Mouse (Mus musculus) CH12F3 (cell line): ENCODE data around the gene Thrap3.

Experiments used
- in situ Hi-C: fragments of 300-500 bp; cut with MboI; formaldehyde crosslinking; loops from 2 replicates; pipeline ENCODE4 v1.14.3; 2020; ENCODE audit warnings: low sequenced_read_pairs

Thrap3 gene

GRCm38 (mm10) chr4:126202303-126203181 lies at the start of gene Thrap3:
Gene Thrap3, minus strand, starts transcription at chr4:126202760.
- in situ Hi-C loops: no loop called here

GRCm38 (mm10) chr4:126251655-126252254 lies 49.2 kb upstream of the Thrap3 start:
- in situ Hi-C loops: no loop called here

GRCm38 (mm10) chr4:126250659-126251058 lies 48.1 kb upstream of the Thrap3 start:
- in situ Hi-C loops: no loop called here

- in situ Hi-C loops: no loop called here
These were observed 45.8 kb upstream of the Thrap3 start for GRCm38 (mm10) chr4:126248261-126248868.

- in situ Hi-C loops: no loop called here
These were observed 43.8 kb upstream of the Thrap3 start for GRCm38 (mm10) chr4:126246202-126246889.

- in situ Hi-C loops: no loop called here
These were observed 40.0 kb upstream of the Thrap3 start for GRCm38 (mm10) chr4:126242510-126242909.

GRCm38 (mm10) chr4:126241956-126242355 lies 39.4 kb upstream of the Thrap3 start:
- in situ Hi-C loops: no loop called here

GRCm38 (mm10) chr4:126239862-126240475 lies 37.4 kb upstream of the Thrap3 start:
- in situ Hi-C loops: no loop called here

GRCm38 (mm10) chr4:126237721-126238242 lies 35.2 kb upstream of the Thrap3 start:
- in situ Hi-C loops: no loop called here

- in situ Hi-C loops: no loop called here
These were observed 34.1 kb upstream of the Thrap3 start for GRCm38 (mm10) chr4:126236467-126237280.

GRCm38 (mm10) chr4:126235191-126235590 lies 32.6 kb upstream of the Thrap3 start:
- in situ Hi-C loops: no loop called here

- in situ Hi-C loops: no loop called here
These were observed 32.1 kb upstream of the Thrap3 start for GRCm38 (mm10) chr4:126234496-126235175.

GRCm38 (mm10) chr4:126233676-126234308 lies 31.2 kb upstream of the Thrap3 start:
- in situ Hi-C loops: no loop called here

GRCm38 (mm10) chr4:126229900-126230299 lies 27.3 kb upstream of the Thrap3 start:
- in situ Hi-C loops: loop anchor here (5.0 to 10.0 kb wide), 2 partner anchors 32 to 75 kb away; partner anchors contain the start of gene Trappc3

- in situ Hi-C loops: loop anchor here (5.0 to 10.0 kb wide), 2 partner anchors 34 to 77 kb away; partner anchors contain the start of gene Trappc3
These were observed 25.6 kb upstream of the Thrap3 start for GRCm38 (mm10) chr4:126228144-126228543.

GRCm38 (mm10) chr4:126227077-126227761 lies 24.7 kb upstream of the Thrap3 start:
- in situ Hi-C loops: loop anchor here (5.0 to 10.0 kb wide), 2 partner anchors 35 to 78 kb away; partner anchors contain the start of gene Trappc3

- in situ Hi-C loops: loop anchor here (5.0 to 10.0 kb wide), 2 partner anchors 36 to 78 kb away; partner anchors contain the start of gene Trappc3
These were observed 24.1 kb upstream of the Thrap3 start for GRCm38 (mm10) chr4:126226640-126227039.

- in situ Hi-C loops: loop anchor here (10.0 kb wide), 1 partner anchor 82 kb away; no protein-coding TSS in a partner anchor
These were observed 20.1 kb upstream of the Thrap3 start for GRCm38 (mm10) chr4:126222631-126223030.
